Mouse (Mus musculus) heart, adult 2 months (tissue): Measurements from ENCODE around the gene Ttc13. TPM values are rescaled to one million over a fixed set of nuclear protein-coding genes. Genes with fewer than 3 reads are reported as not detected.

Experiments
- DNase-seq, 2 experiments: peaks; one replicate each; pipeline ENCODE4 v3.0.0; 2021
- H3K27ac ChIP-seq: fragments of 200-600 bp; 2 replicates; pipeline ENCODE4 v1.8.1; 2022
- H3K27me3 ChIP-seq: fragments of 200-500 bp; 2 replicates; pipeline ENCODE4 v1.6.1; 2012; ENCODE audit warnings: mild to moderate bottlenecking, low read length, inconsistent platforms, mixed read lengths; ENCODE audit not compliant: control insufficient read depth, insufficient read depth
- H3K36me3 ChIP-seq: fragments of 200-500 bp; 2 replicates; pipeline ENCODE4 v1.6.1; 2012; ENCODE audit warnings: low read length, inconsistent platforms; ENCODE audit not compliant: control insufficient read depth, insufficient read depth
- H3K4me1 ChIP-seq: fragments of 200-500 bp; 2 replicates; pipeline ENCODE4 v1.6.1; 2011; ENCODE audit warnings: low read length; ENCODE audit not compliant: control insufficient read depth, insufficient read depth
- H3K4me3 ChIP-seq: fragments of 200-600 bp; 2 replicates; pipeline ENCODE4 v1.8.1; 2022
- H3K79me2 ChIP-seq: fragments of 200-500 bp; replicated peaks from 2 replicates; pipeline ENCODE4 v1.6.1; 2012; ENCODE audit warnings: mild to moderate bottlenecking, inconsistent platforms, low read length, moderate library complexity, mixed read lengths; ENCODE audit not compliant: control insufficient read depth, insufficient read depth
- H3K9ac ChIP-seq: fragments of 200-500 bp; 2 replicates; pipeline ENCODE4 v1.6.1; 2012; ENCODE audit warnings: low read depth, mild to moderate bottlenecking, control low read depth, inconsistent platforms, low read length, mixed read lengths
- CTCF ChIP-seq: fragments of 200-600 bp; IDR thresholded peaks from 2 replicates; pipeline ENCODE4 v1.8.1; 2022; ENCODE audit warnings: antibody characterized with exemption, mild to moderate bottlenecking, moderate library complexity
- EP300 ChIP-seq: fragments of 200-500 bp; IDR thresholded peaks from 2 replicates; pipeline ENCODE4 v1.6.1; 2011; ENCODE audit warnings: low read depth, low read length, control low read depth; ENCODE audit not compliant: insufficient read depth
- POLR2A ChIP-seq: fragments of 200-500 bp; IDR thresholded peaks from 2 replicates; pipeline ENCODE4 v1.6.1; 2011; ENCODE audit warnings: mild to moderate bottlenecking, low read depth, low read length, control low read depth; ENCODE audit not compliant: insufficient read depth
- WGBS: fragments of 180-500 bp; shearing (Covaris S2); methylation state at CpG from one replicate; pipeline ENCODE4 v1.1.7; 2018; 5-methylcytosine and 5-hydroxymethylcytosine counted together
- intact Hi-C: fragments of 180-260 bp; cut with DNase I; formaldehyde crosslinking; loops from one replicate; pipeline ENCODE4 v1.15.1; 2025
- polyA plus RNA-seq: library from polyadenylated mRNA; depleted of rRNA; stranded (reverse); fragments of >200 nt; gene quantifications from 2 replicates; pipeline ENCODE4 v1.2.3, GENCODE M21; 2012
- total RNA-seq, 2 experiments: library from RNA; stranded (reverse); gene quantifications; 2 replicates each; pipeline ENCODE4 v1.2.3; 2021

The Ttc13 gene
- total and polyA plus RNA-seq, 3 experiments = 8.1 to 15.1 (median 14.7) TPM

- no peak for DNase-seq
- Histone ChIP-seq H3K4me3 (no peak overlapping the region), H3K9ac (no peak overlapping the region), H3K27me3 (no peaks in the 10 kb centered on the region), H3K4me1 (no peaks in the 10 kb centered on the region), H3K79me2 (no peaks in the 10 kb centered on the region), H3K36me3 (no peaks in the 10 kb centered on the region), H3K27ac (no peak overlapping the region)
- intact Hi-C loops = no loop called here
- WGBS = 88% methylated on average over 10 of the region's 10 CpGs
- TF ChIP-seq EP300 (no peak), POLR2A (no peak), CTCF (no peak)
Observed at GRCm38 (mm10) chr8:124681077-124681791, 40.5 kb downstream of the Ttc13 start.

GRCm38 (mm10) chr8:124678246-124678645, 43.5 kb downstream of the Ttc13 start:
- TF ChIP-seq CTCF = no peak
- no peak for TF ChIP-seq POLR2A
- TF ChIP-seq EP300 = no peak
- H3K27me3 ChIP-seq = no peaks in the 10 kb centered on the region
- WGBS = 92% methylated on average over 13 of the region's 13 CpGs
- DNase-seq = no peak
- no peak overlapping the region for H3K4me3 ChIP-seq
- no peaks in the 10 kb centered on the region for H3K36me3 ChIP-seq
- no peaks in the 10 kb centered on the region for H3K79me2 ChIP-seq
- intact Hi-C loops = no loop called here
- H3K9ac ChIP-seq = no peak overlapping the region
- no peaks in the 10 kb centered on the region for H3K4me1 ChIP-seq
- no peak overlapping the region for H3K27ac ChIP-seq

- Histone ChIP-seq H3K27ac (no peak overlapping the region), H3K27me3 (no peaks in the 10 kb centered on the region), H3K9ac (no peak overlapping the region), H3K4me1 (no peaks in the 10 kb centered on the region), H3K79me2 (no peaks in the 10 kb centered on the region), H3K4me3 (no peak overlapping the region), H3K36me3 (no peaks in the 10 kb centered on the region)
- 41% methylated on average over 12 of the region's 12 CpGs for WGBS
- intact Hi-C loops = loop anchor here (1.0 kb wide), 1 partner anchor 60 kb away; no protein-coding TSS in a partner anchor
- TF ChIP-seq EP300 (peak; percentile 97), CTCF (peak; percentile 100; the same call in 1 of the 2 replicates), POLR2A (no peak)
- peak; percentile 77 to 80 for DNase-seq
Observed at GRCm38 (mm10) chr8:124677486-124677885, 44.3 kb downstream of the Ttc13 start.

GRCm38 (mm10) chr8:124677078-124677477, 44.7 kb downstream of the Ttc13 start:
- H3K36me3 ChIP-seq = no peaks in the 10 kb centered on the region
- intact Hi-C loops = loop anchor here (1.0 kb wide), 1 partner anchor 60 kb away; no protein-coding TSS in a partner anchor

GRCm38 (mm10) chr8:124676661-124677060, 45.1 kb downstream of the Ttc13 start:
- TF ChIP-seq POLR2A (no peak), EP300 (no peak), CTCF (no peak)
- Histone ChIP-seq H3K4me1 (no peaks in the 10 kb centered on the region), H3K79me2 (no peaks in the 10 kb centered on the region), H3K27me3 (no peaks in the 10 kb centered on the region), H3K27ac (no peak overlapping the region), H3K9ac (no peak overlapping the region), H3K4me3 (no peak overlapping the region), H3K36me3 (no peaks in the 10 kb centered on the region)
- intact Hi-C loops = loop anchor here (1.0 kb wide), 1 partner anchor 59 kb away; no protein-coding TSS in a partner anchor
- no peak for DNase-seq
- 98% methylated on average over 4 of the region's 4 CpGs for WGBS

More at GRCm38 (mm10) chr8:124677078-124677477, 44.7 kb downstream of the Ttc13 start:
- Histone ChIP-seq H3K4me3 (no peak overlapping the region), H3K9ac (no peak overlapping the region), H3K79me2 (no peaks in the 10 kb centered on the region), H3K27ac (no peak overlapping the region), H3K27me3 (no peaks in the 10 kb centered on the region), H3K4me1 (no peaks in the 10 kb centered on the region)
- TF ChIP-seq EP300 (no peak), CTCF (no peak), POLR2A (no peak)
- DNase-seq = no peak
- 91% methylated on average over 7 of the region's 7 CpGs for WGBS

GRCm38 (mm10) chr8:124672345-124672744, 49.4 kb downstream of the Ttc13 start:
- H3K9ac ChIP-seq = no peak overlapping the region
- H3K36me3 ChIP-seq = no peaks in the 10 kb centered on the region
- WGBS = 99% methylated on average over 2 of the region's 2 CpGs
- H3K4me3 ChIP-seq = no peak overlapping the region
- no peaks in the 10 kb centered on the region for H3K79me2 ChIP-seq
- no peak overlapping the region for H3K27ac ChIP-seq
- H3K27me3 ChIP-seq = no peaks in the 10 kb centered on the region
- intact Hi-C loops = no loop called here
- H3K4me1 ChIP-seq = no peaks in the 10 kb centered on the region
- no peak for DNase-seq
- TF ChIP-seq CTCF (no peak), POLR2A (no peak), EP300 (no peak)
